Mouse (Mus musculus): ENCODE measurements around the gene Gsk3a.

Gene Gsk3a

GRCm38 (mm10) chr7:25221102-25221883, 16.4 kb downstream of the Gsk3a start, which contains the start of gene Zfp526:
Zfp526 (plus strand) TSS chr7:25221425.
- DNase-seq (ENCODE audit: low spot score in 2 of 2), result peak; percentile 92 to 94

- no peak for DNase-seq (ENCODE audit: low spot score in 2 of 2)
Measured at GRCm38 (mm10) chr7:25220457-25221101, 17.1 kb downstream of the Gsk3a start, which contains the start of gene Dedd2. Dedd2 (minus strand) TSS chr7:25220615.

- DNase-seq (ENCODE audit: low spot score in 2 of 2), result peak; percentile 95 to 96
Measured at GRCm38 (mm10) chr7:25219756-25220456, 17.7 kb downstream of the Gsk3a start.

GRCm38 (mm10) chr7:25219416-25219750, 18.3 kb downstream of the Gsk3a start:
- DNase-seq (ENCODE audit: low spot score in 2 of 2), result no peak

GRCm38 (mm10) chr7:25218705-25219415, 18.8 kb downstream of the Gsk3a start:
- DNase-seq (ENCODE audit: low spot score in 2 of 2), result peak; percentile 32 to 53

DNA sequence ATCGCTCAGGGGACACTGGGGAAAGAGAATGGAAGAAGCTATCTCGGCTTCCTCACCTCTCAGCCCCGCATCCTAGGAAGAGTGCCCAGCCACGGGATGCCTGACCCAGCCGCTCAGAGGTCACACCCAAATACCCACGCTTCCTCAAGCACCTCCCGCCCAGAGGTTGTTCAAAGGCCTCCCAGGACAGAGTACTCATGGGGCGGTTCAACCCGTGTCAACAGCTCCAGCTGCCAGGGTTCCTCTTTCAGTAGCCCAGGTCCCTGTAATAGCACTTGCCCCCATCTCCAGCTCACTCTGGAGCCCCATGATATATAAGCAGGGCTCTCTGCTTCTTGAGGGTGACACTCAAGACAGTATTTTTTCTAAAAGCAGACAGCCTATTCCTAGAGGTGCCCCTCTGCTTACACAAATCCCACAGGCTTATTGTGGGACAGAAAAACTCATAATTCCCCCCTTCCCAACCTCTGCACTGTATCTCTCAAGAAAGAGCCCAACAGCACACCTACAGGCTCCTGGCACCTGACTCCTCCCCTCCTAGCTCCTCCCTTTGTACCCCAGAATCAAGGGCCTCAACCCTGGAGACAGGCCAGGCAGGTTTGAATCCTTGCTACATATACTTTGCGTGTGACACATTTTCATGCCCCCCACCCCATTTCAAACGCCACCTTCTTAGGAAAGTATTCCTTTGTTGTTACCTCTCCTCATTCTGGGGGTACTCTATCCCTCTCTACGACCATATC, 19.8 kb downstream of the Gsk3a start:
- no peak for DNase-seq (ENCODE audit: low spot score in 2 of 2)

GRCm38 (mm10) chr7:25214172-25214571, 23.5 kb downstream of the Gsk3a start:
- no peak for DNase-seq (ENCODE audit: low spot score in 2 of 2)

- no peak for DNase-seq (ENCODE audit: low spot score in 2 of 2)
Measured at GRCm38 (mm10) chr7:25213099-25213498, 24.6 kb downstream of the Gsk3a start.

GRCm38 (mm10) chr7:25210482-25210881, 27.2 kb downstream of the Gsk3a start:
- no peak for DNase-seq (ENCODE audit: low spot score in 2 of 2)

- no peak for DNase-seq (ENCODE audit: low spot score in 2 of 2)
Measured at GRCm38 (mm10) chr7:25209161-25209622, 28.5 kb downstream of the Gsk3a start.

DNA sequence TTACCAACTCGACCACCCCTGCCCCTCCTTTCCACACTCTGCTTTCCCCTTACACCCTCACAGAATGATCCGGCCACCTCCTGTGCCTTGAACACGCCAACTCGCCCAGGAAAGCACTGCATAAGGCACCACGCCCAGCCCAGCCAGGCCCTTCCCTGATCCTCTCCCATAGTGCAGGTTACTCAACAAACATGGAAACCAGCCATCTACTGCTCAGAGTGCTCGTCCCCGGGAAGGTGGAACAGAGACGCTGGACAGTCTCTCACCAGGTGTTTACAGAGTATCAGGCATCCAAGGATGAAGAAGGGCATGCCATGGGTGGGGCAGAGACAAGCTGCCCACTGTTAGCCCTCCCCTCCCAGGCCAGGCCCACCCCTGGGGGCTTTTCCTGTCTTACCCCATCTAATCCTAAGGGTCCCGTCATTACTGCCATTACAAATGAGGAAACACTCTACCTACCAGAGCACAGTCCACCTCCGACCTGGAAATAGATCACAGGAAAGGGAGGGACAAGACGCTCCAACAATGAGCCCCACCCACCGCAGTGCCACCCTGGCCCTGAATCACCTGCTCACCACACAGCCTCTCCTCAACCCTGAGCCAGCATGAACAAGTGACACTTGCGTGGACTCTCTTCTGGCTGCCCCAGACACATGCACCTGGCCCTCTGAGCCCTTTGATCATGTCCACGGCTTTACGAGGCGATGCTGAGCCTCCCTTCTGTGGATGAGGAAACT, 31.4 kb downstream of the Gsk3a start:
- no peak for DNase-seq (ENCODE audit: low spot score in 2 of 2)

- peak; percentile 41 to 42 for DNase-seq (ENCODE audit: low spot score in 2 of 2)
Measured at GRCm38 (mm10) chr7:25205355-25206093, 32.1 kb downstream of the Gsk3a start.

- DNase-seq (ENCODE audit: low spot score in 2 of 2), result no peak
Measured at GRCm38 (mm10) chr7:25203624-25204023, 34.0 kb downstream of the Gsk3a start.

- DNase-seq (ENCODE audit: low spot score in 2 of 2), result no peak
Measured at GRCm38 (mm10) chr7:25197384-25198018, 40.1 kb downstream of the Gsk3a start.

GRCm38 (mm10) chr7:25196107-25196506, 41.5 kb downstream of the Gsk3a start:
- no peak for DNase-seq (ENCODE audit: low spot score in 2 of 2)

DNA sequence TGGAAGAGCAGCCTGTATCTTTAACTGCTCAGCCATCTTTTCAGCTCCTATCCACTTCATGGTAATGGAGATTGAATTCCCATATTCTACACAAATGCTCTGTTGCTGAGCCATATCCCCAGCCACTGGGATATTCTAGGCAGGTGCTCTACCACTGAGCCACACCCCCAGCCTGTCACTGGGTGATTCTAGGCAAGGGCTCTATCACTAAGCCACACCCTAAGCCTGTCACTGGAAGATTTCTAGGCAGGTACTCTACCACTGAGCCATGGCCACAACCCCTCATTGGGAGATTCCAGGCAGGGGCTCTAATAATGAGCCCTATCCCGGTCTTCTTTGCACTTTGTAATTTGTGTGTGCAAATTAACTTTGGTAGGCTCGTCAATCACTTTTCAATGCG, 42.5 kb downstream of the Gsk3a start:
- DNase-seq (ENCODE audit: low spot score in 2 of 2), result no peak

DNA sequence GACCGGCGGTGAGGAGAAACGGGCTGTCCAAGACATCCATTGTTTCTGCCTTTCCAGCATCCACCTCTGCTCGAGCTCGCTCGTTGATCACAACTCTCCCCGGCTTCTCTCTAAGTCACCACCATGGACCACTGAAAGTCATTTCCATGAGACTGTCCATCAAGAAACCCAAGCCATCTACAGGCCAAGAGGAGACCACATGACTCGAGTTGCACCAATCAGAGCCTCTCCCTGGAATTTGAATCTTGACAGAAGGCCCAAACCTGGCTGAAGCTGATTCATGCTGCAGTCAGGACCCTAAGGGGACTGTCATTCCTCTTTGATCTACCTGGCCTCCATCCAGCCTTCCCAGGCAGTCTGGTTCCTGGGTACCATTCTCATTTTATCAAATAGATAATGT, 45.5 kb downstream of the Gsk3a start:
- no peak for DNase-seq (ENCODE audit: low spot score in 2 of 2)

DNA sequence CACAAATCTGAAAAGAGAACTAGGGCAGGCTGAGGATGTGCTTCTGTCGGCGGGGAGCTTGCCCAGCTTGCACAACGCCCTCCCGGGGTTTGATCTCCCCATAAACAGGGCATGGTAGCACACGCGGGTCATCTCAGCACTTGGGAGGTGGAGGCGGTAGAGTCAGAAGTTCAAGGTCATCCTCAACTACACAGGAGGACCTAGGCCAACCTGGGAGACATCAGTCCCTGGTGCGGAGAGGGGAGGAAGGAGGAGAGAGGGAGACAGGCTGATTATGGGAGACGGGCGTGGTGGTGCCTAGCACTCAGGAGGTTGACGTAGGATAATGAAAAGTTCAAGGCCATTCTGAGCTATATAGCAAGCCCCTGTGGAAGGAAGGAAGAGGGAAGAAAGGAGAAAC, 46.8 kb downstream of the Gsk3a start:
- DNase-seq (ENCODE audit: low spot score in 2 of 2), result no peak

All from spleen, postnatal 14 days (tissue).